Mouse (Mus musculus) G1E (cell line): ENCODE data around the gene AC109138.7. TPM values are rescaled to one million over a fixed set of nuclear protein-coding genes. Genes with fewer than 3 reads are reported as not detected.

Experiments
- ATAC-seq: 2 replicates; pipeline ENCODE4 v1.8.0; 2016; ENCODE audit warnings: mild to moderate bottlenecking; ENCODE audit not compliant: insufficient number of reproducible peaks, poor library complexity, low FRiP score, severe bottlenecking; ENCODE audit errors: extremely low read depth
- DNase-seq: peaks from one replicate; pipeline ENCODE4 v3.0.0; 2012; ENCODE audit warnings: low spot score
- H3K27me3 ChIP-seq: 2 replicates; pipeline ENCODE4 v1.6.1; 2012; ENCODE audit warnings: mild to moderate bottlenecking, low read length, inconsistent platforms; ENCODE audit not compliant: insufficient read depth
- H3K36me3 ChIP-seq: replicated peaks from 2 replicates; pipeline ENCODE3; 2012; ENCODE audit warnings: mild to moderate bottlenecking, inconsistent platforms
- H3K4me1 ChIP-seq: 2 replicates; pipeline ENCODE4 v1.6.1; 2012; ENCODE audit warnings: low read depth, low read length, inconsistent platforms, mixed read lengths; ENCODE audit not compliant: insufficient read depth
- H3K4me3 ChIP-seq: 2 replicates; pipeline ENCODE4 v1.5.1; 2012; ENCODE audit warnings: low read depth, mild to moderate bottlenecking, inconsistent platforms, low read length, moderate library complexity, mixed read lengths
- H3K9me3 ChIP-seq: replicated peaks from 2 replicates; pipeline ENCODE4 v1.6.1; 2012; ENCODE audit warnings: inconsistent platforms
- CTCF ChIP-seq: IDR thresholded peaks from 2 replicates; pipeline ENCODE4 v1.5.1; 2012; ENCODE audit warnings: low read depth, low read length, inconsistent platforms, mixed read lengths
- GATA1 ChIP-seq: IDR thresholded peaks from 2 replicates; pipeline ENCODE4 v1.6.1; 2012; ENCODE audit warnings: borderline replicate concordance, low read length, inconsistent platforms, mixed read lengths
- GATA2 ChIP-seq: IDR thresholded peaks from 2 replicates; pipeline ENCODE4 v1.6.1; 2012; ENCODE audit warnings: low read depth, low read length, inconsistent platforms, borderline replicate concordance
- POLR2AphosphoS5 ChIP-seq: IDR thresholded peaks from 2 replicates; pipeline ENCODE4 v1.6.1; 2012; ENCODE audit warnings: low read depth, low read length, inconsistent platforms; ENCODE audit not compliant: insufficient replicate concordance
- TAL1 ChIP-seq: conservative IDR thresholded peaks from 2 replicates; pipeline ENCODE4 v1.6.1; 2012; ENCODE audit warnings: low read depth, low read length, inconsistent platforms, mixed read lengths
- polyA plus RNA-seq: library from polyadenylated mRNA; stranded (reverse); fragments of >175 nt; gene quantifications from 2 replicates; pipeline ENCODE4 v1.2.3, GENCODE M21; 2012
- total RNA-seq, 2 experiments: library from RNA; stranded (forward) in 1 of 2; stranded (reverse) in 1 of 2; fragments of 200-1000 nt in 1 of 2; fragments of >200 nt in 1 of 2; fragmentation: Nextera tagmentation in 1 of 2; gene quantifications; 2 replicates each; pipeline ENCODE4 v1.2.3; 2014 to 2017

The AC109138.7 gene
- total RNA-seq (2014; fragmentation: Nextera tagmentation): not detected in 2 replicates
- not detected in 2 replicates for total RNA-seq (2017)
- polyA plus RNA-seq: 35.4 TPM in 1 of 2 replicates, not detected in the other

DNA sequence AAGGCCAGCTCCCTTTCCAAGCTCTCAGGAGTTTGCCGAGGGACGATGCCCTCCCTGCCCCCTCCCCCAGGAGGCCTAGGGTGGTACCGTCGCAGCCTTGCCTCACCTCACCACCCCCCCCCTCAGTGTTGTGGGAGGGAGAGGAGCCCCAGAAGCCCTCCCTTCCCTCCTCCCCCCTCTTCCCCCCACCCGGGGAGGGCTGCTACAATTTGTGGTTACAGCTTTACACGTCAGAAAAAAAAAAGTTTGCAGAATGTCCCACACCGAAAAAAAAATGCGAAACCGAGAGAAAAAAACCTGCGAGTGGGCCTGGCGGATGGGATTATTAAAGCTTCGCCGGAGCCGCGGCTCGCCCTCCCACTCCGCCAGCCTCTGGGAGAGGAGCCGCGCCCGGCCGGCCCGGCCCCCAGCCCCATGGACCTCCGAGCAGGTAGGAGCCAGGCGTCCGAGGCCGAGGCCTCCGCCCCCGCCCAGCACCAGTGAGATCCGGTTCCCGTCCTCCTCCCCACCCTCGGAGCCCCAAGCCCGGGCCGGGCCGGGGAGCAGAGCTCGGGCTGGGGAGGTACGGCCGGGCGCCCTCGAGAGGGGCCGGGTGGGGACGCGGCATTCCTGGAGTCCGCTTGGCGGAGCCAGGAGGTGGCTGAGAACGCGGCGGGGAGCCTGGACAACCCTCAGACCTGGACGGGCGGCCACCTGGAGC, at the start of gene AC109138.7, which contains the start of gene Clcf1:
AC109138.7 (plus strand) TSS at position 287 of the 700 bp plus-strand sequence.
Clcf1 (plus strand) TSS at position 168 of the 700 bp plus-strand sequence.
- TF ChIP-seq POLR2AphosphoS5 (no peak), TAL1 (no peak), GATA1 (no peak), GATA2 (no peak), CTCF (no peak)
- H3K36me3 ChIP-seq: no peaks in the 10 kb centered on the region
- H3K4me3 ChIP-seq: peak within 1 kb of the TSS; percentile 60; the same call in 1 of the 2 replicates
- H3K27me3 ChIP-seq: peaks cover 88% of the 10 kb centered on the region
- H3K4me1 ChIP-seq: peaks cover 26% of the 10 kb centered on the region
- no peak for ATAC-seq
- H3K9me3 ChIP-seq: no peaks in the 10 kb centered on the region
- no peak for DNase-seq

GRCm38 (mm10) chr19:4164721-4165120, 49.4 kb upstream of the AC109138.7 start:
- TF ChIP-seq TAL1 (no peak), POLR2AphosphoS5 (no peak), GATA2 (no peak), GATA1 (no peak), CTCF (no peak)
- H3K27me3 ChIP-seq: no peaks in the 10 kb centered on the region; the same call in 1 of the 2 replicates
- peaks cover 47% of the 10 kb centered on the region for H3K4me1 ChIP-seq
- ATAC-seq (no peak), DNase-seq (no peak)
- no peak overlapping the region for H3K4me3 ChIP-seq
- H3K9me3 ChIP-seq: no peaks in the 10 kb centered on the region
- H3K36me3 ChIP-seq: peaks cover 24% of the 10 kb centered on the region

DNA sequence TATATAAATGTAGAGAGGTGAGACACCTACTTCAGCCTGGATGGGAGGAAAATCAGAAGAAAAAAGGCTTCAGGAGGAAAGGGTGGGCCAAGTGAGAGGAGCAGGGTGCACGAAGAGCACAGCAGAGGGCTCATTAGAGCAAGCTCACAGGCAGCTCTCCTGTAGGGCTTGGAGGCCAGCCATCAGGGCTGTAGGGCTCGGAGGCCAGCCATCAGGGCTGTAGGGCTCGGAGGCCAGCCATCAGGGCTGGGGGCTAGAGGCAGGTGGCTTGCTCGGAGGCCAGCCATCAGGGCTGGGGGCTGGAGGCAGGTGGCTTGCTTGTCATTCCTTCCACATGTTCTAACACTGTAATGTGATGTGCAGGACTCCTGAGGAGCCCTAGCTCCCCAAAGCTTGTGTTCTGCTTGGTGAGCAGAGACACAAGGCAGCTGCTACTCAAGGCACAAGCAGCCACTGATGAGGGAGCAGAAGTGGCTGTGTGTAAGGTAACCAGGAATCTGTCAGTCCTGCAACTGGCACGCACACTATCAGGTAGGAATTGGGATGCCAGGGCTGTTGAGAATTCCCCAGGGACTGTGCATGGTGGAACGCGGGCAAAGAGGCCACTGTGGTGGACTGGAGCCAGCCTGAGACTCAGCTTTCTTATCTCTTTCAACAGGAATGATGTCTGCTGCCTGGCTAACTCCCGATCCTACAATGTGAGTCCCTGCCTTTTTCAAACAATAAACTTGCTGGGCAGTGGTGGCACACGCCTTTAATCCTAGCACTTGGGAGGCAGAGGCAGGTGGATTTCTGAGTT, 47.3 kb upstream of the AC109138.7 start:
- DNase-seq: no peak

GRCm38 (mm10) chr19:4169378-4169784, 44.8 kb upstream of the AC109138.7 start:
- no peaks in the 10 kb centered on the region for H3K9me3 ChIP-seq
- peak; percentile 99 for DNase-seq
- peaks cover 34% of the 10 kb centered on the region for H3K27me3 ChIP-seq
- ATAC-seq: peak; percentile 97
- H3K4me1 ChIP-seq: peaks cover 39% of the 10 kb centered on the region
- H3K4me3 ChIP-seq: peak overlapping the region; percentile 70
- 0 out of 2 replicates have a peak, but pooled peaks have one; percentile 18 for TF ChIP-seq CTCF
- TF ChIP-seq GATA1: no peak
- no peaks in the 10 kb centered on the region for H3K36me3 ChIP-seq

More for the DNA sequence above, 47.3 kb upstream of the AC109138.7 start:
- Histone ChIP-seq H3K36me3 (peaks cover 4% of the 10 kb centered on the region), H3K27me3 (peaks cover 13% of the 10 kb centered on the region), H3K9me3 (no peaks in the 10 kb centered on the region), H3K4me1 (peaks cover 55% of the 10 kb centered on the region), H3K4me3 (no peak overlapping the region)
- TF ChIP-seq TAL1 (no peak), POLR2AphosphoS5 (no peak), GATA2 (no peak), CTCF (no peak), GATA1 (no peak)
- ATAC-seq: no peak

DNA sequence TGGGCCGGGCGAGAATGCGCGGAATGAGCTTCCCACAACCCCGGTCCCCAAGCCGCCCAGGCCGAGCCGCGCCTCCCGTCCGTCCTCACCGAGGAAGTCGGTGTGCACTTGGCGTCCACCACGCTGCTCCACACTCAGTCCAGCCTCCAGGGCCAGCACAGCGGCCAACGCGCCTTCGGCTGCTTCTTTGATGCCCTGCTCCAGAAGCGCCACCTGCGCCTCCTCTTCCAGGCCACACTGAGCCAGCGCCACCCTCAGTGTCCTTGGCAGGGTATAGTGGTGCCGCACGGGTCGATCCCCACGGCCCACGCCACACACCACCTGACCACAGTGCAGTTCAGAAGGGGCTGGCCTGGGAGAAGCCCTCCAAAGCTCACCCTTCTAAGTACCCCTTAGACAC, 44.3 kb upstream of the AC109138.7 start:
- TF ChIP-seq CTCF (no peak), GATA1 (no peak), GATA2 (no peak), POLR2AphosphoS5 (no peak), TAL1 (no peak)
- Histone ChIP-seq H3K27me3 (peaks cover 39% of the 10 kb centered on the region), H3K9me3 (no peaks in the 10 kb centered on the region), H3K36me3 (no peaks in the 10 kb centered on the region), H3K4me3 (peak overlapping the region; percentile 70), H3K4me1 (peaks cover 35% of the 10 kb centered on the region)
- ATAC-seq: no peak
- DNase-seq: no peak

DNA sequence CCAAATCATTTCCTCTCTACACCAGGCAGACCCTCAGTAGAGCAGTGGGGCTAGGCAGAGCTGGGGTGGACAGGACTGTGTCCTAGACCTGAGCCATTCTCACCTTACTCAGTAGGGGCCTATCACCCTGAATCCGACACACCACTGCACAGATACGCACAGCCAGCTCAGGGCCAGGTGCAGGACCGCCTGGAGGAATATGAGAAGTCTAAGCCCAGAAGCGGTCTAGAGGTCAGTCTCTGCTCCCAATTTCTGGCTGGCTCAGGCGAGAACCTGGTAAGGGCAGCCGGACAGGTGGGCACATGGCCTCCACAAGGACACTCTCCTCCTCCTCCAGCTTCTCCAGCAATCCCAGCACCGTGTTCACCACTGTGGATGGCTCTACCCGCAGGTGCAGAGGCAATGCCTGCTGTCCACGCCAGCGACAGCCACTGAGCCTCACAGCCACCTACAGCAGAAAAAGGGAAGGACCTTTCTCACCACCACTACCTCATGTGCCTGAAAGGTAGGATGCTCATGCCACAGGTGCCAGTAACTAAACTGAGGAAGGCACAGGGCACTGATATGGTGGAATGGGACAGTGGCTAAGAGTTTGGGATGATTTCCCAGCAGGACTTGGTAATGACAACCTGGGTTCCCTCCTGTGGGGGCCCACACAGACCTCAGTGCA, 43.3 kb upstream of the AC109138.7 start:
- ATAC-seq: no peak
- Histone ChIP-seq H3K4me3 (no peak overlapping the region), H3K27me3 (peaks cover 49% of the 10 kb centered on the region), H3K36me3 (no peaks in the 10 kb centered on the region), H3K9me3 (no peaks in the 10 kb centered on the region), H3K4me1 (peaks cover 38% of the 10 kb centered on the region)
- DNase-seq: no peak
- TF ChIP-seq POLR2AphosphoS5: no peak
- no peak for TF ChIP-seq GATA1
- no peak for TF ChIP-seq CTCF
- TF ChIP-seq GATA2: no peak
